Mouse (Mus musculus): Measurements from ENCODE around the gene Acat2. TPM values are rescaled to one million over a fixed set of nuclear protein-coding genes. Genes with fewer than 3 reads are reported as not detected.

Acat2 gene
- polyA plus RNA-seq (2015; fragmentation: Nextera tagmentation; extraction: Ambion mirVana): 42.9 and 91.4 TPM in 2 replicates

GRCm38 (mm10) chr17:12960331-12960873 lies at the start of gene Acat2:
TSS of gene Acat2 (minus strand) at chr17:12960747.

GRCm38 (mm10) chr17:13006546-13006945 lies 46.0 kb upstream of the Acat2 start, which contains the start of gene Sod2:
TSS of gene Sod2 (plus strand) at chr17:13006846.

GRCm38 (mm10) chr17:12994069-12994468 lies 33.5 kb upstream of the Acat2 start, which contains the start of gene Wtap:
TSS of gene Wtap (minus strand) at chr17:12994169.

GRCm38 (mm10) chr17:12940151-12940805 lies 20.3 kb downstream of the Acat2 start, which contains the start of gene Acat3:
TSS of gene Acat3 (minus strand) at chr17:12940600.

GRCm38 (mm10) chr17:12915881-12916583 lies 44.5 kb downstream of the Acat2 start, which contains the start of gene Mrpl18:
TSS of gene Mrpl18 (minus strand) at chr17:12916345.

GRCm38 (mm10) chr17:12915488-12915880 lies 45.1 kb downstream of the Acat2 start, which contains the start of gene Tcp1:
TSS of gene Tcp1 (plus strand) at chr17:12915701.

GRCm38 (mm10) chr17:12909361-12910280 lies 50.9 kb downstream of the Acat2 start, which contains the start of gene Pnldc1:
TSS of gene Pnldc1 (minus strand) at chr17:12910230.

Other genes with a start within 250 kb of the Acat2 start
- 43.1 and 44.3 TPM in 2 replicates for gene Igf2r, start 191.1 kb downstream of the Acat2 start, polyA plus RNA-seq (2015; fragmentation: Nextera tagmentation; extraction: Ambion mirVana)
- 0.19 and 0.34 TPM in 2 replicates for gene Mas1, start 92.6 kb downstream of the Acat2 start, polyA plus RNA-seq (2015; fragmentation: Nextera tagmentation; extraction: Ambion mirVana)
- gene Mrgprh, start 84.7 kb downstream of the Acat2 start, polyA plus RNA-seq (2015; fragmentation: Nextera tagmentation; extraction: Ambion mirVana): not detected in 2 replicates
- 0.30 and 0.39 TPM in 2 replicates for gene Pnldc1, start 50.5 kb downstream of the Acat2 start, polyA plus RNA-seq (2015; fragmentation: Nextera tagmentation; extraction: Ambion mirVana)
- gene Tcp1, start 45.0 kb downstream of the Acat2 start, polyA plus RNA-seq (2015; fragmentation: Nextera tagmentation; extraction: Ambion mirVana): 297 and 403 TPM in 2 replicates
- gene Mrpl18, start 44.4 kb downstream of the Acat2 start, polyA plus RNA-seq (2015; fragmentation: Nextera tagmentation; extraction: Ambion mirVana): 82.7 and 91.4 TPM in 2 replicates
- 0.59 and 0.75 TPM in 2 replicates for gene Acat3, start 20.1 kb downstream of the Acat2 start, polyA plus RNA-seq (2015; fragmentation: Nextera tagmentation; extraction: Ambion mirVana)
- gene Wtap, start 33.4 kb upstream of the Acat2 start, polyA plus RNA-seq (2015; fragmentation: Nextera tagmentation; extraction: Ambion mirVana): 72.9 and 79.5 TPM in 2 replicates
- 182 and 196 TPM in 2 replicates for gene Sod2, start 46.1 kb upstream of the Acat2 start, polyA plus RNA-seq (2015; fragmentation: Nextera tagmentation; extraction: Ambion mirVana)
- gene Gpr31b, start 91.5 kb upstream of the Acat2 start, polyA plus RNA-seq (2015; fragmentation: Nextera tagmentation; extraction: Ambion mirVana): 0.10 TPM in 1 of 2 replicates, not detected in the other
- gene Tcp10b, start 100.4 kb upstream of the Acat2 start, polyA plus RNA-seq (2015; fragmentation: Nextera tagmentation; extraction: Ambion mirVana): 0.13 TPM in 1 of 2 replicates, not detected in the other
- 0.07 TPM in 1 of 2 replicates, not detected in the other for gene Unc93a, start 171.1 kb upstream of the Acat2 start, polyA plus RNA-seq (2015; fragmentation: Nextera tagmentation; extraction: Ambion mirVana)